Mouse (Mus musculus) C2C12 (cell line): ENCODE measurements around the gene Ltbp4.

Source experiments
- CEBPB ChIP-seq: IDR thresholded peaks from one replicate; pipeline ENCODE4 v1.6.1; 2011; ENCODE audit warnings: low read depth, mild to moderate bottlenecking, control low read depth, moderate library complexity
- CTCF ChIP-seq: IDR thresholded peaks from one replicate; pipeline ENCODE4 v1.5.1; 2011; ENCODE audit not compliant: control insufficient read depth, insufficient read depth, insufficient read length
- FOSL1 ChIP-seq: IDR thresholded peaks from one replicate; pipeline ENCODE4 v1.8.0; 2011; ENCODE audit warnings: mild to moderate bottlenecking, low read length; ENCODE audit not compliant: poor library complexity, insufficient read depth, severe bottlenecking
- MYOD1 ChIP-seq: IDR thresholded peaks from one replicate; pipeline ENCODE4 v1.6.1; 2011; ENCODE audit warnings: low read depth; ENCODE audit not compliant: control insufficient read depth, insufficient read length
- MYOG ChIP-seq: IDR thresholded peaks from one replicate; pipeline ENCODE4 v1.6.1; 2011; ENCODE audit not compliant: control insufficient read depth, insufficient read length; ENCODE audit errors: extremely low read depth

- TF ChIP-seq CTCF: no peak
- TF ChIP-seq MYOG: no peak
- no peak for TF ChIP-seq FOSL1
- TF ChIP-seq CEBPB: no peak
- no peak for TF ChIP-seq MYOD1
These were observed 17.3 kb upstream of the Ltbp4 start for GRCm38 (mm10) chr7:27354783-27355182.
